In the genomic region with DNA sequence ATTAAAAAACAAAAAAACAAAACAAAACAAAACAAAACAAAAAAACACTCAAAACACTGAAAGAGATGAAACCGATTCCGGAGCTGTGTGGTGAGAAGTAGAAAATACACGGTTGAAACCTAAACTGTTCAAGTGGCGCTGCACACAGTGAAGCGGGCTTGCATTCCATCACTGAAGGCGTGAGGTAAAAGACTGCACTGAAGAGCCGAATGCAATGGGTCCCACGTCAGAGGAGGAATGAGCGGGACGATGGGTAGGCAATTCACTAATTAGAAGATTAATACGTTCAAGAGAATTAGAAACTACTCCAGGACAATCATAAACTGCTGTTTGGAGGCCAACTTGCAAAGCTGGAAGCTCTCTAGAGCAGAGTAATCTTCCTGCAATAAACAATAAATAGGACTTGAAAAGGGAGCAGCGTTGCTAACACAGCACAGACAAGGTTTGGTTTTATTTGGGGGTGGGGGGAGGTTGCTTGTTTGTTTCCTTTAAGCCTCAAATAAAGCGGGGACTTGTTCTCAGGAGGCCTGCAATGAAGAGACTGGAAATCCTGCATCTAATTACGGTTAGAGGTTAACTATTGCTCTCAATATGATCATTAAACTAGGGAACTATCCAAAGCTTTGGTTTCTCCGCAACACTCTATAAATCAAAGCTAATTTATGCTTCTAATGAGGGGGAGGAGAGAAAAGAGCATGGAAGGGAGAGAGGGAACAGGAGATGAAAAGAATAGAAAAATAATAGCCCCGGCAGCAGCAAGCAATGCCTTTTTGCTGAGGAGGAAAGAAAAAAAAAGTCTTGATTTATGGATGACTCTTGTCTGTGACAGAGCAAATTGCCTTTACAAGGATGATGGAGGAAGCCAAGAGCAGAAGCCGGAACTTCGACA, we compare ENCODE assay signal across 11 mouse cellular contexts.
A peak's percentile ranks its signal among the peaks of the same experiment; 100 is the strongest.
DNase-seq lines count a peak whose midpoint lies in the region; ATAC-seq lines count a peak whose summit lies in the region.
"Had no signal": no experiment of that assay in that cellular context is flagged by ENCODE, and none has a peak within 500 bp of the region (broad histone marks: within the 10 kb centered on the region; RNA-seq: fewer than 3 reads in every experiment).

No protein-coding gene starts in this region.

- no peaks in the 10 kb centered on the region for H3K27me3 ChIP-seq in kidney, embryonic 14.5 days (ENCODE audit: control insufficient read depth, insufficient read depth, low read length)
- H3K27me3 ChIP-seq in embryonic facial prominence, embryonic 10.5 days (replicated peaks; ENCODE audit: low read depth, poor library complexity, severe bottlenecking): no peaks in the 10 kb centered on the region
- no peaks in the 10 kb centered on the region for H3K27me3 ChIP-seq in hindbrain, embryonic 13.5 days
- no peaks in the 10 kb centered on the region for H3K27me3 ChIP-seq in midbrain, embryonic 13.5 days
- H3K27me3 ChIP-seq: CH12.LX had no signal

- peak; percentile 41; the same call in 1 of the 2 replicates for ATAC-seq in kidney, embryonic 14.5 days (ENCODE audit: low FRiP score, low TSS enrichment)
- ATAC-seq in hindbrain, embryonic 13.5 days (ENCODE audit: low FRiP score): peak; percentile 17; the same call in 1 of the 2 replicates
- peak; percentile 16; the same call in 1 of the 2 replicates for ATAC-seq in midbrain, embryonic 13.5 days
- no peak for ATAC-seq in frontal cortex, adult (ENCODE audit: low TSS enrichment)

- H3K9ac ChIP-seq in kidney, embryonic 14.5 days (ENCODE audit: low read depth, low read length): no peak overlapping the region
- no peak overlapping the region for H3K9ac ChIP-seq in hindbrain, embryonic 13.5 days
- H3K9ac ChIP-seq in midbrain, embryonic 13.5 days (replicated peaks): peak overlapping the region; percentile 41; the same call in 1 of the 2 replicates

- WGBS in kidney, embryonic 14.5 days: 11% methylated on average over 18 of the region's 18 CpGs
- WGBS in embryonic facial prominence, embryonic 10.5 days: 35% methylated on average over 18 of the region's 18 CpGs
- WGBS in hindbrain, embryonic 13.5 days: 23% methylated on average over 18 of the region's 18 CpGs
- WGBS in midbrain, embryonic 13.5 days: 24% methylated on average over 18 of the region's 18 CpGs

- peak overlapping the region; percentile 37 for H3K4me2 ChIP-seq in kidney, embryonic 14.5 days (replicated peaks; ENCODE audit: low read depth, low read length)
- H3K4me2 ChIP-seq in hindbrain, embryonic 13.5 days: peak overlapping the region; percentile 34
- H3K4me2 ChIP-seq in midbrain, embryonic 13.5 days (replicated peaks): peak overlapping the region; percentile 36

- peaks cover 45% of the 10 kb centered on the region for H3K4me1 ChIP-seq in kidney, embryonic 14.5 days (ENCODE audit: control insufficient read depth, insufficient read depth, low read length)
- peaks cover 53% of the 10 kb centered on the region for H3K4me1 ChIP-seq in embryonic facial prominence, embryonic 10.5 days
- peaks cover 57% of the 10 kb centered on the region for H3K4me1 ChIP-seq in hindbrain, embryonic 13.5 days (replicated peaks)
- peaks cover 56% of the 10 kb centered on the region for H3K4me1 ChIP-seq in midbrain, embryonic 13.5 days (replicated peaks)

- no peaks in the 10 kb centered on the region for H3K36me3 ChIP-seq in kidney, embryonic 14.5 days (ENCODE audit: control insufficient read depth, insufficient read depth, low read length)
- H3K36me3 ChIP-seq in embryonic facial prominence, embryonic 10.5 days (replicated peaks): no peaks in the 10 kb centered on the region
- peaks cover 5% of the 10 kb centered on the region; the same call in 1 of the 2 replicates for H3K36me3 ChIP-seq in hindbrain, embryonic 13.5 days
- no peaks in the 10 kb centered on the region for H3K36me3 ChIP-seq in midbrain, embryonic 13.5 days

- intact Hi-C loops in left cerebral cortex, postnatal 4 days (cut with DNase I): no loop called here

- no peaks in the 10 kb centered on the region for H3K9me3 ChIP-seq in kidney, embryonic 14.5 days (ENCODE audit: control insufficient read depth, low read length)
- H3K9me3 ChIP-seq in embryonic facial prominence, embryonic 10.5 days: no peaks in the 10 kb centered on the region
- no peaks in the 10 kb centered on the region for H3K9me3 ChIP-seq in hindbrain, embryonic 13.5 days
- H3K9me3 ChIP-seq in midbrain, embryonic 13.5 days: no peaks in the 10 kb centered on the region

- H3K27ac ChIP-seq in kidney, embryonic 14.5 days (ENCODE audit: low read depth, low read length): peak overlapping the region; percentile 77
- H3K27ac ChIP-seq in embryonic facial prominence, embryonic 10.5 days (replicated peaks): peak overlapping the region; percentile 71
- H3K27ac ChIP-seq in hindbrain, embryonic 13.5 days: peak overlapping the region; percentile 58
- peak overlapping the region; percentile 10; the same call in 1 of the 2 replicates for H3K27ac ChIP-seq in midbrain, embryonic 13.5 days

- no peak for DNase-seq in kidney, postnatal 36 days
- DNase-seq in embryonic facial prominence, embryonic 10.5 days (ENCODE audit: low spot score): no peak
- DNase-seq in left cerebral cortex, postnatal 4 days: no peak
- no peak for DNase-seq in adrenal gland, adult 8-10 months
- DNase-seq: cerebellum, adult 9-11 months; heart, postnatal 14 days had no signal

- peak overlapping the region; percentile 16; the same call in 1 of the 2 replicates for H3K4me3 ChIP-seq in kidney, embryonic 14.5 days (ENCODE audit: low read length)
- H3K4me3 ChIP-seq in embryonic facial prominence, embryonic 10.5 days: 0 out of 2 replicates have a peak overlapping the region, but pooled peaks have one; percentile 5
- no peak overlapping the region for H3K4me3 ChIP-seq in hindbrain, embryonic 13.5 days
- H3K4me3 ChIP-seq in midbrain, embryonic 13.5 days (replicated peaks): 0 out of 2 replicates have a peak overlapping the region, but pooled peaks have one; percentile 1

Comparison
In these comparisons a context has a peak if more than half of its experiments do, and no peak if none do; other contexts are left out.
1. H3K27ac ChIP-seq: peak in every context shown above with its lines; median percentile 77 in kidney, embryonic 14.5 days; 71 in embryonic facial prominence, embryonic 10.5 days; 58 in hindbrain, embryonic 13.5 days; 10 in midbrain, embryonic 13.5 days.